Mouse (Mus musculus) small intestine, adult 2 months (tissue): ENCODE data around the gene Olfr391-ps. TPM values are rescaled to one million over a fixed set of nuclear protein-coding genes. Genes with fewer than 3 reads are reported as not detected.

Experiments
- H3K27ac ChIP-seq: fragments of 200-500 bp; 2 replicates; pipeline ENCODE4 v1.5.1; 2012; ENCODE audit warnings: low read depth, low read length, control low read depth, inconsistent platforms; ENCODE audit not compliant: insufficient read depth
- H3K27me3 ChIP-seq: fragments of 200-500 bp; 2 replicates; pipeline ENCODE4 v1.6.1; 2012; ENCODE audit warnings: mild to moderate bottlenecking, moderate library complexity, low read length, inconsistent platforms; ENCODE audit not compliant: control insufficient read depth, insufficient read depth
- H3K36me3 ChIP-seq: fragments of 200-500 bp; 2 replicates; pipeline ENCODE4 v1.6.1; 2012; ENCODE audit warnings: mild to moderate bottlenecking, low read length, control low read depth, inconsistent platforms; ENCODE audit not compliant: control insufficient read depth, insufficient read depth
- H3K4me1 ChIP-seq: fragments of 200-500 bp; 2 replicates; pipeline ENCODE4 v1.6.1; 2012; ENCODE audit warnings: low read length, inconsistent platforms, mixed read lengths; ENCODE audit not compliant: control insufficient read depth, insufficient read depth, insufficient read length
- H3K4me3 ChIP-seq: fragments of 200-500 bp; 2 replicates; pipeline ENCODE4 v1.5.1; 2012; ENCODE audit warnings: low read depth, mild to moderate bottlenecking, control low read depth, inconsistent platforms, low read length, moderate library complexity
- CTCF ChIP-seq: fragments of 200-500 bp; IDR thresholded peaks from 2 replicates; pipeline ENCODE4 v1.5.1; 2012; ENCODE audit warnings: low read depth, mild to moderate bottlenecking, control low read depth, inconsistent platforms, low read length, moderate library complexity, mixed read lengths; ENCODE audit not compliant: insufficient replicate concordance, insufficient read length; ENCODE audit errors: extremely low read depth
- POLR2A ChIP-seq: fragments of 200-500 bp; IDR thresholded peaks from 2 replicates; pipeline ENCODE4 v1.6.1; 2012; ENCODE audit warnings: low read depth, mild to moderate bottlenecking, control low read depth, inconsistent platforms, low read length, moderate library complexity
- WGBS: fragments of 180-500 bp; shearing (Covaris S2); methylation state at CpG from one replicate; pipeline ENCODE4 v1.1.7; 2018; 5-methylcytosine and 5-hydroxymethylcytosine counted together
- polyA plus RNA-seq: library from polyadenylated mRNA; depleted of rRNA; stranded (reverse); fragments of >200 nt; gene quantifications from 2 replicates; pipeline ENCODE4 v1.2.3, GENCODE M21; 2012; rRNA removed

The Olfr391-ps gene
- not detected in 2 replicates for polyA plus RNA-seq

DNA sequence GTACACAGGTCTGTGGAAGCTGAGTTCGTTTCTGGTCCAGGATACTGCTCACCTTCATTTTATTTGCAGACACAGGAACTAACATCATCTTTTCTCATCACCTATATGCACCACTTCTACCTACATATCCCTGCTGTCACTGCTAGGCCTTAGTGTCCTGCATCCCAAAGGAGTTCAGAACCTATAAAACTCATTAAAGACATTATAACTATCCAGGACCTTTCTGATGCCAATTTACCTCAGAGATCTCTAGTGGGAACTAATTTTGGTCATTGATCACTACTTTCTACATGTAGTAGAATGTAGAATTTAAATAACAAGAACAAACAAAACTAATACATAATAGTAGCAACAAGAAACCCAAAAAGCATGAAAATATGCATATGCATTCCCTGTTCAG, at the start of gene Olfr391-ps:
Gene Olfr391-ps, minus strand, starts transcription at position 101 of the 400 bp plus-strand sequence.
- H3K36me3 ChIP-seq, result no peaks in the 10 kb centered on the region
- 5% methylated on average over 1 of the region's 1 CpGs for WGBS
- TF ChIP-seq POLR2A, result no peak
- no peak for TF ChIP-seq CTCF
- H3K27ac ChIP-seq, result no peak within 1 kb of the TSS
- H3K4me3 ChIP-seq, result no peak within 1 kb of the TSS
- no peaks in the 10 kb centered on the region for H3K27me3 ChIP-seq
- no peaks in the 10 kb centered on the region for H3K4me1 ChIP-seq

- H3K27ac ChIP-seq, result no peak within 1 kb of the TSS
Observed at GRCm38 (mm10) chr11:73851354-73851753, 48.5 kb upstream of the Olfr391-ps start, which contains the start of gene Olfr393. TSS of gene Olfr393 (minus strand) at chr11:73851454.

GRCm38 (mm10) chr11:73816949-73817348, 14.1 kb upstream of the Olfr391-ps start, which contains the start of gene Olfr392:
TSS of gene Olfr392 (minus strand) at chr11:73817049.
- H3K36me3 ChIP-seq, result no peaks in the 10 kb centered on the region
- H3K27ac ChIP-seq, result no peak within 1 kb of the TSS
- WGBS, result 89% methylated on average over 1 of the region's 1 CpGs
- H3K4me3 ChIP-seq, result no peak within 1 kb of the TSS
- no peaks in the 10 kb centered on the region for H3K27me3 ChIP-seq
- TF ChIP-seq POLR2A (no peak), CTCF (no peak)
- no peaks in the 10 kb centered on the region for H3K4me1 ChIP-seq

More at GRCm38 (mm10) chr11:73851354-73851753, 48.5 kb upstream of the Olfr391-ps start, which contains the start of gene Olfr393:
- TF ChIP-seq CTCF, result no peak
- no peak for TF ChIP-seq POLR2A
- no peaks in the 10 kb centered on the region for H3K4me1 ChIP-seq
- H3K27me3 ChIP-seq, result no peaks in the 10 kb centered on the region
- H3K4me3 ChIP-seq, result no peak within 1 kb of the TSS
- H3K36me3 ChIP-seq, result no peaks in the 10 kb centered on the region

GRCm38 (mm10) chr11:73782664-73783063, 20.2 kb downstream of the Olfr391-ps start, which contains the start of gene Olfr390:
TSS of gene Olfr390 (plus strand) at chr11:73782964.
- WGBS, result 61% methylated on average over 1 of the region's 1 CpGs

GRCm38 (mm10) chr11:73780613-73781012, 22.2 kb downstream of the Olfr391-ps start, which contains the start of gene Olfr389:
TSS of gene Olfr389 (minus strand) at chr11:73780713.
- H3K4me3 ChIP-seq, result no peak within 1 kb of the TSS
- no peaks in the 10 kb centered on the region for H3K36me3 ChIP-seq
- H3K4me1 ChIP-seq, result no peaks in the 10 kb centered on the region
- H3K27ac ChIP-seq, result no peak within 1 kb of the TSS
- WGBS, result 87% methylated on average over 1 of the region's 1 CpGs
- H3K27me3 ChIP-seq, result no peaks in the 10 kb centered on the region
- no peak for TF ChIP-seq CTCF
- TF ChIP-seq POLR2A, result no peak

More at GRCm38 (mm10) chr11:73782664-73783063, 20.2 kb downstream of the Olfr391-ps start, which contains the start of gene Olfr390:
- no peak for TF ChIP-seq CTCF
- TF ChIP-seq POLR2A, result no peak
- Histone ChIP-seq H3K27ac (no peak within 1 kb of the TSS), H3K4me1 (no peaks in the 10 kb centered on the region), H3K27me3 (no peaks in the 10 kb centered on the region), H3K4me3 (no peak within 1 kb of the TSS), H3K36me3 (no peaks in the 10 kb centered on the region)

GRCm38 (mm10) chr11:73759115-73759514, 43.7 kb downstream of the Olfr391-ps start:
- Histone ChIP-seq H3K27ac (no peak overlapping the region), H3K4me3 (no peak overlapping the region), H3K27me3 (no peaks in the 10 kb centered on the region), H3K4me1 (no peaks in the 10 kb centered on the region), H3K36me3 (no peaks in the 10 kb centered on the region)
- TF ChIP-seq CTCF (no peak), POLR2A (no peak)

Other genes with a start within 250 kb of the Olfr391-ps start
- not detected in 2 replicates for gene Olfr385, start 210.0 kb downstream of the Olfr391-ps start, polyA plus RNA-seq
- not detected in 2 replicates for gene Olfr384, start 204.5 kb downstream of the Olfr391-ps start, polyA plus RNA-seq
- gene Zfp735, start 114.3 kb downstream of the Olfr391-ps start, polyA plus RNA-seq, result not detected in 2 replicates
- gene Olfr389, start 22.3 kb downstream of the Olfr391-ps start, polyA plus RNA-seq, result not detected in 2 replicates
- gene Olfr390, start 20.1 kb downstream of the Olfr391-ps start, polyA plus RNA-seq, result not detected in 2 replicates
- gene Olfr392, start 14.0 kb upstream of the Olfr391-ps start, polyA plus RNA-seq, result not detected in 2 replicates
- gene Olfr393, start 48.4 kb upstream of the Olfr391-ps start, polyA plus RNA-seq, result not detected in 2 replicates
- gene Olfr394, start 87.7 kb upstream of the Olfr391-ps start, polyA plus RNA-seq, result not detected in 2 replicates
- not detected in 2 replicates for gene Olfr395, start 106.2 kb upstream of the Olfr391-ps start, polyA plus RNA-seq
- gene Olfr23, start 133.6 kb upstream of the Olfr391-ps start, polyA plus RNA-seq, result not detected in 2 replicates
- gene Olfr397, start 157.8 kb upstream of the Olfr391-ps start, polyA plus RNA-seq, result not detected in 2 replicates
- not detected in 2 replicates for gene Olfr398, start 187.4 kb upstream of the Olfr391-ps start, polyA plus RNA-seq